Mouse (Mus musculus): ENCODE data around the gene Dpf2. TPM values are rescaled to one million over a fixed set of nuclear protein-coding genes. Genes with fewer than 3 reads are reported as not detected.

Dpf2 gene
- total and polyA plus RNA-seq, 2 experiments from 2014 or later: 61.4 to 91.8 TPM

- peaks cover 36% of the 10 kb centered on the region for H3K4me1 ChIP-seq (ENCODE audit: control insufficient read depth, insufficient read depth)
- WGBS: 78% methylated on average over 22 of the region's 22 CpGs
Measured at GRCm38 (mm10) chr19:5954031-5954710, 41.4 kb upstream of the Dpf2 start.

GRCm38 (mm10) chr19:5953201-5953770 is 40.5 kb upstream of the Dpf2 start:
- Histone ChIP-seq H3K27ac (ENCODE audit: low read depth) (peak overlapping the region; percentile 95), H3K36me3 (replicated peaks; ENCODE audit: control insufficient read depth, insufficient read depth, low read length) (peaks cover 21% of the 10 kb centered on the region), H3K4me3 (ENCODE audit: low read depth, low read length) (no peak overlapping the region), H3K4me2 (ENCODE audit: low read depth, low read length) (no peak overlapping the region), H3K9me3 (replicated peaks; ENCODE audit: control insufficient read depth, low read length) (no peaks in the 10 kb centered on the region), H3K27me3 (ENCODE audit: control insufficient read depth, insufficient read depth, low read length) (no peaks in the 10 kb centered on the region), H3K9ac (replicated peaks; ENCODE audit: low read depth, low read length) (no peak overlapping the region), H3K4me1 (ENCODE audit: control insufficient read depth, insufficient read depth) (peaks cover 36% of the 10 kb centered on the region)
- ATAC-seq (ENCODE audit: insufficient read depth, low read depth) (no peak), DNase-seq (ENCODE audit: low spot score) (no peak)
- WGBS: 64% methylated on average over 19 of the region's 19 CpGs
- TF ChIP-seq CTCF (IDR thresholded peaks at IDR 0.05; ENCODE audit: low read depth) (no peak), EP300 (IDR thresholded peaks at IDR 0.05; ENCODE audit: low read depth) (no peak)

More at GRCm38 (mm10) chr19:5954031-5954710, 41.4 kb upstream of the Dpf2 start:
- no peak for ATAC-seq (ENCODE audit: insufficient read depth, low read depth)
- Histone ChIP-seq H3K4me2 (ENCODE audit: low read depth, low read length) (no peak overlapping the region), H3K4me3 (ENCODE audit: low read depth, low read length) (no peak overlapping the region), H3K36me3 (replicated peaks; ENCODE audit: control insufficient read depth, insufficient read depth, low read length) (peaks cover 26% of the 10 kb centered on the region), H3K27me3 (ENCODE audit: control insufficient read depth, insufficient read depth, low read length) (no peaks in the 10 kb centered on the region), H3K9me3 (replicated peaks; ENCODE audit: control insufficient read depth, low read length) (no peaks in the 10 kb centered on the region), H3K9ac (replicated peaks; ENCODE audit: low read depth, low read length) (no peak overlapping the region), H3K27ac (ENCODE audit: low read depth) (no peak overlapping the region)
- no peak for DNase-seq (ENCODE audit: low spot score)
- TF ChIP-seq CTCF (IDR thresholded peaks at IDR 0.05; ENCODE audit: low read depth) (no peak), EP300 (IDR thresholded peaks at IDR 0.05; ENCODE audit: low read depth) (no peak)

DNA sequence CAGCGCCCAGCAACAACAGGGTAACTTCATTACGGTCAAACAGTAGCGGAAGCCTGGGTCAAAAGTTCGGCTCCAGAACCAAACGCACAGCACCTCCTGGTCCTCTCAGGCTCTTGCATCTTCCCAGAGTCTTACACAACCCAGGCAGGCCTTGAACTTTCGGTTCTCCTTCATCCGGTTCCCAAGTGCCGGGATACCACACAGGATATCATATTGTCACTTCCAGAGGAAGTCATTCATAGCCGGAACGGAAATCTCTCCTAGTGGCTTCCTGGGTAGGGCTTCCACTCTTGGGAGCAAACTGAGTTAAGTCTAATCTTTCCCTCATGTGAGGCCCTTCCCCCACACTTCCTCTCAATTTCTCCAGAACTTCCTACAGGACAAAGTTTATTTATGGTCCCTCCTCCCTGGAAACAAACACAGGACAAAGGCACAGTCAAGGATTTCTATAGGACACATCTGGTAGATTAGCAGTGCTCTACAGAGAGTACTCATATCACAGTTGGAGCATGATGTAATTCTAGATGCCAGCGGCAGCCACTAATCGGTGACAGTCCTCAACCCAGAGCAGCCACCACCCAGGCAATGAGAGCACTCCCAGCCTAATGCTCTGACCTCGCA is 39.4 kb upstream of the Dpf2 start:
- TF ChIP-seq CTCF (IDR thresholded peaks at IDR 0.05; ENCODE audit: low read depth) (no peak; the same call in 1 of the 2 replicates), EP300 (IDR thresholded peaks at IDR 0.05; ENCODE audit: low read depth) (peak; percentile 91)
- H3K36me3 ChIP-seq (replicated peaks; ENCODE audit: control insufficient read depth, insufficient read depth, low read length): peaks cover 13% of the 10 kb centered on the region

GRCm38 (mm10) chr19:5951631-5952030 is 38.8 kb upstream of the Dpf2 start:
- 43% methylated on average over 16 of the region's 16 CpGs for WGBS
- Histone ChIP-seq H3K4me1 (ENCODE audit: control insufficient read depth, insufficient read depth) (peaks cover 36% of the 10 kb centered on the region), H3K27me3 (ENCODE audit: control insufficient read depth, insufficient read depth, low read length) (no peaks in the 10 kb centered on the region), H3K9me3 (replicated peaks; ENCODE audit: control insufficient read depth, low read length) (no peaks in the 10 kb centered on the region), H3K27ac (ENCODE audit: low read depth) (peak overlapping the region; percentile 95), H3K4me3 (ENCODE audit: low read depth, low read length) (peak overlapping the region; percentile 23), H3K9ac (replicated peaks; ENCODE audit: low read depth, low read length) (peak overlapping the region; percentile 34; the same call in 1 of the 2 replicates), H3K36me3 (replicated peaks; ENCODE audit: control insufficient read depth, insufficient read depth, low read length) (peaks cover 13% of the 10 kb centered on the region), H3K4me2 (ENCODE audit: low read depth, low read length) (peak overlapping the region; percentile 49)
- ATAC-seq (ENCODE audit: insufficient read depth, low read depth) (no peak), DNase-seq (ENCODE audit: low spot score) (no peak)
- TF ChIP-seq EP300 (IDR thresholded peaks at IDR 0.05; ENCODE audit: low read depth): no peak
- TF ChIP-seq CTCF (IDR thresholded peaks at IDR 0.05; ENCODE audit: low read depth): no peak

More for the DNA sequence above, 39.4 kb upstream of the Dpf2 start:
- ATAC-seq (ENCODE audit: insufficient read depth, low read depth): peak; percentile 74
- H3K9ac ChIP-seq (replicated peaks; ENCODE audit: low read depth, low read length): peak overlapping the region; percentile 34; the same call in 1 of the 2 replicates
- H3K9me3 ChIP-seq (replicated peaks; ENCODE audit: control insufficient read depth, low read length): no peaks in the 10 kb centered on the region
- peak overlapping the region; percentile 23 for H3K4me3 ChIP-seq (ENCODE audit: low read depth, low read length)
- no peaks in the 10 kb centered on the region for H3K27me3 ChIP-seq (ENCODE audit: control insufficient read depth, insufficient read depth, low read length)
- 15% methylated on average over 13 of the region's 13 CpGs for WGBS
- H3K27ac ChIP-seq (ENCODE audit: low read depth): peak overlapping the region; percentile 95
- H3K4me1 ChIP-seq (ENCODE audit: control insufficient read depth, insufficient read depth): peaks cover 36% of the 10 kb centered on the region
- peak overlapping the region; percentile 49 for H3K4me2 ChIP-seq (ENCODE audit: low read depth, low read length)
- DNase-seq (ENCODE audit: low spot score): peak; percentile 91

- DNase-seq (ENCODE audit: low spot score): no peak
- Histone ChIP-seq H3K27me3 (ENCODE audit: control insufficient read depth, insufficient read depth, low read length) (no peaks in the 10 kb centered on the region), H3K36me3 (replicated peaks; ENCODE audit: control insufficient read depth, insufficient read depth, low read length) (peaks cover 13% of the 10 kb centered on the region), H3K4me2 (ENCODE audit: low read depth, low read length) (no peak overlapping the region), H3K4me1 (ENCODE audit: control insufficient read depth, insufficient read depth) (peaks cover 36% of the 10 kb centered on the region), H3K9me3 (replicated peaks; ENCODE audit: control insufficient read depth, low read length) (no peaks in the 10 kb centered on the region), H3K4me3 (ENCODE audit: low read depth, low read length) (no peak overlapping the region), H3K27ac (ENCODE audit: low read depth) (no peak overlapping the region), H3K9ac (replicated peaks; ENCODE audit: low read depth, low read length) (no peak overlapping the region)
- 87% methylated on average over 11 of the region's 11 CpGs for WGBS
- no peak for ATAC-seq (ENCODE audit: insufficient read depth, low read depth)
- no peak for TF ChIP-seq CTCF (IDR thresholded peaks at IDR 0.05; ENCODE audit: low read depth)
- no peak for TF ChIP-seq EP300 (IDR thresholded peaks at IDR 0.05; ENCODE audit: low read depth)
Measured at GRCm38 (mm10) chr19:5950218-5950617, 37.4 kb upstream of the Dpf2 start.
